Mouse (Mus musculus) adrenal gland, adult (tissue): ENCODE measurements around the gene Hpca.

Source experiments
- DNase-seq, 2 experiments: peaks; one replicate each; pipeline ENCODE4 v3.0.0; 2022 to 2023; ENCODE audit warnings: low spot score in 1 of 2; ENCODE audit not compliant: inconsistent age in 2 of 2

Gene Hpca

GRCm38 (mm10) chr4:129136579-129137391 is 14.9 kb upstream of the Hpca start, which contains the start of gene Fndc5:
TSS of gene Fndc5 (plus strand) at chr4:129136999.
- DNase-seq: peak in 1 of 2 experiments; percentile 59

GRCm38 (mm10) chr4:129136189-129136578 is 14.3 kb upstream of the Hpca start:
- no peak for DNase-seq

GRCm38 (mm10) chr4:129135637-129136036 is 13.8 kb upstream of the Hpca start:
- DNase-seq: no peak

GRCm38 (mm10) chr4:129134799-129135585 is 13.2 kb upstream of the Hpca start:
- peak; percentile 70 to 91 for DNase-seq

- no peak for DNase-seq
These were observed 9.0 kb upstream of the Hpca start for GRCm38 (mm10) chr4:129130755-129131303.

GRCm38 (mm10) chr4:129130149-129130548 is 8.3 kb upstream of the Hpca start:
- DNase-seq: peak in 1 of 2 experiments; percentile 74

- no peak for DNase-seq
These were observed 7.6 kb upstream of the Hpca start for GRCm38 (mm10) chr4:129129387-129129786.

- no peak for DNase-seq
These were observed 6.9 kb upstream of the Hpca start for GRCm38 (mm10) chr4:129128582-129129338.

GRCm38 (mm10) chr4:129125736-129126451 is 4.1 kb upstream of the Hpca start:
- DNase-seq: peak; percentile 30 to 52

- no peak for DNase-seq
These were observed 2.9 kb upstream of the Hpca start for GRCm38 (mm10) chr4:129124652-129125146.

- no peak for DNase-seq
These were observed 883 bp upstream of the Hpca start for GRCm38 (mm10) chr4:129122719-129123118.

- no peak for DNase-seq
These were observed 271 bp upstream of the Hpca start for GRCm38 (mm10) chr4:129122107-129122506.

- DNase-seq: peak; percentile 69 to 86
These were observed 1.1 kb downstream of the Hpca start for GRCm38 (mm10) chr4:129120520-129121445.

- DNase-seq: no peak
These were observed 2.1 kb downstream of the Hpca start for GRCm38 (mm10) chr4:129119708-129120107.

GRCm38 (mm10) chr4:129117720-129118510 is 3.9 kb downstream of the Hpca start:
- DNase-seq: no peak

- no peak for DNase-seq
These were observed 5.1 kb downstream of the Hpca start for GRCm38 (mm10) chr4:129116703-129117102.

GRCm38 (mm10) chr4:129113083-129113988 is 8.5 kb downstream of the Hpca start:
- DNase-seq: peak; percentile 40 to 67
